Comparison of ENCODE assay signal across 25 mouse cellular contexts in genomic region chr10:95409149-95409548, GRCm38 (mm10). TPM values are rescaled to one million over a fixed set of nuclear protein-coding genes. Genes with fewer than 3 reads are reported as not detected.
DNase-seq lines count a peak whose midpoint lies in the region; ATAC-seq and TF ChIP-seq lines count a peak whose summit lies in the region.
"Had no signal": no experiment of that assay in that cellular context is flagged by ENCODE, and none has a peak within 500 bp of the region (broad histone marks: within the 10 kb centered on the region; RNA-seq: fewer than 3 reads in every experiment).

No protein-coding gene starts in this region.

- H3K27me3 ChIP-seq in embryonic facial prominence, embryonic 15.5 days: no peaks in the 10 kb centered on the region; the same call in 1 of the 2 replicates
- H3K27me3 ChIP-seq in embryonic facial prominence, embryonic 10.5 days (replicated peaks; ENCODE audit: low read depth, poor library complexity, severe bottlenecking): peaks cover 13% of the 10 kb centered on the region
- no peaks in the 10 kb centered on the region for H3K27me3 ChIP-seq in intestine, embryonic 16.5 days (replicated peaks; ENCODE audit: control insufficient read depth, insufficient read depth, low read length)
- H3K27me3 ChIP-seq in intestine, embryonic 15.5 days (replicated peaks): no peaks in the 10 kb centered on the region; the same call in 1 of the 2 replicates
- H3K27me3 ChIP-seq in C2C12 (ENCODE audit: control insufficient read depth, insufficient read depth, insufficient read length) (no peaks in the 10 kb centered on the region), myocyte (ENCODE audit: control insufficient read depth, insufficient read depth, insufficient read length) (no peaks in the 10 kb centered on the region)
- H3K27me3 ChIP-seq: embryonic facial prominence, embryonic 12.5 days had no signal

- peaks cover 4% of the 10 kb centered on the region; the same call in 1 of the 2 replicates for H3K4me1 ChIP-seq in embryonic facial prominence, embryonic 15.5 days
- H3K4me1 ChIP-seq in embryonic facial prominence, embryonic 10.5 days: peaks cover 10% of the 10 kb centered on the region
- H3K4me1 ChIP-seq in intestine, embryonic 16.5 days (ENCODE audit: control insufficient read depth, insufficient read depth, low read length): peaks cover 22% of the 10 kb centered on the region
- H3K4me1 ChIP-seq in intestine, embryonic 15.5 days (replicated peaks): 0 out of 2 replicates have a peak, but pooled peaks cover 7% of the 10 kb centered on the region
- H3K4me1 ChIP-seq: embryonic facial prominence, embryonic 12.5 days had no signal

- H3K27ac ChIP-seq in embryonic facial prominence, embryonic 15.5 days (replicated peaks): no peak overlapping the region
- H3K27ac ChIP-seq in embryonic facial prominence, embryonic 10.5 days (replicated peaks): no peak overlapping the region
- 0 out of 2 replicates have a peak overlapping the region, but pooled peaks have one; percentile 75 for H3K27ac ChIP-seq in intestine, embryonic 16.5 days (ENCODE audit: low read length)
- no peak overlapping the region for H3K27ac ChIP-seq in intestine, embryonic 15.5 days
- H3K27ac ChIP-seq: embryonic facial prominence, embryonic 12.5 days; forebrain, embryonic 10.5 days; forebrain, embryonic 12.5 days had no signal

- H3K4me3 ChIP-seq in embryonic facial prominence, embryonic 15.5 days (replicated peaks): no peak overlapping the region
- H3K4me3 ChIP-seq in embryonic facial prominence, embryonic 10.5 days: no peak overlapping the region
- H3K4me3 ChIP-seq in intestine, embryonic 16.5 days (ENCODE audit: low read length): no peak overlapping the region
- H3K4me3 ChIP-seq in intestine, embryonic 15.5 days (replicated peaks): no peak overlapping the region
- no peak overlapping the region for H3K4me3 ChIP-seq in C2C12 (ENCODE audit: insufficient read depth, poor library complexity, severe bottlenecking)
- H3K4me3 ChIP-seq in myocyte: peak overlapping the region; percentile 1
- H3K4me3 ChIP-seq: embryonic facial prominence, embryonic 12.5 days; erythroblast, embryonic 14.5 days; forebrain, embryonic 10.5 days; forebrain, embryonic 12.5 days had no signal

- H3ac ChIP-seq in C2C12 (ENCODE audit: control insufficient read depth, insufficient read length, low read depth) (peak overlapping the region; percentile 4), myocyte (ENCODE audit: control insufficient read depth, insufficient read length) (no peak overlapping the region)

- no peak overlapping the region for H3K9ac ChIP-seq in embryonic facial prominence, embryonic 15.5 days
- H3K9ac ChIP-seq in intestine, embryonic 16.5 days (ENCODE audit: low read depth, low read length): 0 out of 2 replicates have a peak overlapping the region, but pooled peaks have one; percentile 2
- H3K9ac ChIP-seq in intestine, embryonic 15.5 days: no peak overlapping the region
- H3K9ac ChIP-seq: embryonic facial prominence, embryonic 12.5 days; forebrain, embryonic 12.5 days had no signal

- 79% methylated on average over 7 of the region's 7 CpGs for WGBS in embryonic facial prominence, embryonic 15.5 days
- 80% methylated on average over 7 of the region's 7 CpGs for WGBS in embryonic facial prominence, embryonic 10.5 days
- 87% methylated on average over 7 of the region's 7 CpGs for WGBS in intestine, embryonic 16.5 days
- 81% methylated on average over 7 of the region's 7 CpGs for WGBS in intestine, embryonic 15.5 days

- no peaks in the 10 kb centered on the region for H3K9me3 ChIP-seq in embryonic facial prominence, embryonic 15.5 days (replicated peaks)
- H3K9me3 ChIP-seq in embryonic facial prominence, embryonic 10.5 days: no peaks in the 10 kb centered on the region
- no peaks in the 10 kb centered on the region for H3K9me3 ChIP-seq in intestine, embryonic 16.5 days (ENCODE audit: control insufficient read depth, low read length)
- no peaks in the 10 kb centered on the region for H3K9me3 ChIP-seq in intestine, embryonic 15.5 days
- H3K9me3 ChIP-seq: embryonic facial prominence, embryonic 12.5 days; forebrain, embryonic 10.5 days; forebrain, embryonic 12.5 days had no signal

- 0 out of 2 replicates have a peak, but pooled peaks have one; percentile 48 for ATAC-seq in embryonic facial prominence, embryonic 15.5 days (ENCODE audit: insufficient number of reproducible peaks, low FRiP score, low TSS enrichment, low read depth)
- ATAC-seq in intestine, embryonic 16.5 days: no peak
- no peak for ATAC-seq in intestine, embryonic 15.5 days
- ATAC-seq: forebrain, embryonic 14.5 days; forebrain, embryonic 16.5 days had no signal

- H3K4me2 ChIP-seq in embryonic facial prominence, embryonic 15.5 days (replicated peaks): no peak overlapping the region
- H3K4me2 ChIP-seq in intestine, embryonic 16.5 days (ENCODE audit: low read depth, low read length): no peak overlapping the region
- H3K4me2 ChIP-seq in intestine, embryonic 15.5 days (replicated peaks): no peak overlapping the region
- peak overlapping the region; percentile 68 for H3K4me2 ChIP-seq in myocyte (ENCODE audit: low read depth)
- H3K4me2 ChIP-seq: embryonic facial prominence, embryonic 12.5 days; forebrain, embryonic 12.5 days had no signal

- no peaks in the 10 kb centered on the region for H3K79me2 ChIP-seq in C2C12 (ENCODE audit: control insufficient read depth, insufficient read depth)
- peaks cover 15% of the 10 kb centered on the region for H3K79me2 ChIP-seq in myocyte (ENCODE audit: control insufficient read depth, insufficient read depth)

- H3K36me3 ChIP-seq in embryonic facial prominence, embryonic 15.5 days: no peaks in the 10 kb centered on the region
- no peaks in the 10 kb centered on the region for H3K36me3 ChIP-seq in embryonic facial prominence, embryonic 10.5 days (replicated peaks)
- no peaks in the 10 kb centered on the region for H3K36me3 ChIP-seq in intestine, embryonic 16.5 days (ENCODE audit: control insufficient read depth, insufficient read depth, low read length)
- H3K36me3 ChIP-seq in intestine, embryonic 15.5 days: no peaks in the 10 kb centered on the region
- H3K36me3 ChIP-seq in C2C12 (ENCODE audit: control insufficient read depth, insufficient read depth) (no peaks in the 10 kb centered on the region), myocyte (ENCODE audit: control insufficient read depth, insufficient read depth) (peaks cover 26% of the 10 kb centered on the region)
- H3K36me3 ChIP-seq: embryonic facial prominence, embryonic 12.5 days had no signal

- TF ChIP-seq POLR2A in myocyte (IDR thresholded peaks at IDR 0.05; ENCODE audit: insufficient read length, low read depth): no peak

- peaks cover 1% of the 10 kb centered on the region for H3K79me3 ChIP-seq in C2C12 (ENCODE audit: low read depth)

- intact Hi-C loops in left cerebral cortex, postnatal 25 days (cut with DNase I): no loop called here

- no peak for TF ChIP-seq CTCF in C2C12 (IDR thresholded peaks at IDR 0.05; ENCODE audit: control insufficient read depth, insufficient read depth, insufficient read length)

- DNase-seq in embryonic facial prominence, embryonic 10.5 days (ENCODE audit: low spot score): no peak
- DNase-seq in left cerebral cortex, postnatal 25 days (ENCODE audit: low spot score in 2 of 2): no peak
- DNase-seq: adrenal gland, adult 2 months; adrenal gland, postnatal 10 days; adrenal gland, postnatal 25 days; B cell, adult 2 months; cerebellum, adult 11 months; cerebellum, adult 18-20 months; cerebellum, adult 8-10 months; cerebellum, adult 9-11 months; cerebellum, postnatal 14 days; cerebellum, postnatal 36 days; embryo, embryonic 11 days had no signal

TF ChIP-seq in C2C12, 6 proteins besides CTCF, POLR2A, EP300 and RAD21:
- TF ChIP-seq MAX (IDR thresholded peaks at IDR 0.05) (no peak), MYOG (IDR thresholded peaks at IDR 0.05; ENCODE audit: control insufficient read depth, extremely low read depth, insufficient read length) (no peak), MYOD1 (IDR thresholded peaks at IDR 0.05; ENCODE audit: control insufficient read depth, insufficient read length, low read depth) (peak; percentile 68)
TF ChIP-seq in C2C12: peak in this region for 1.

TF ChIP-seq in myocyte, 11 proteins besides CTCF, POLR2A, EP300 and RAD21:
- TF ChIP-seq REST (IDR thresholded peaks at IDR 0.05; ENCODE audit: insufficient read depth, insufficient read length) (no peak), CEBPB (IDR thresholded peaks at IDR 0.05; ENCODE audit: insufficient read depth, poor library complexity, severe bottlenecking) (no peak), SRF (IDR thresholded peaks at IDR 0.05; ENCODE audit: control insufficient read depth, insufficient read length, low read depth) (no peak), TCF3 (IDR thresholded peaks at IDR 0.05; ENCODE audit: insufficient read length, low read depth) (peak; percentile 59), TCF12 (IDR thresholded peaks at IDR 0.05; ENCODE audit: insufficient read depth, poor library complexity, severe bottlenecking) (peak; percentile 55), MAX (IDR thresholded peaks at IDR 0.05; ENCODE audit: low read depth) (no peak), MYOG (IDR thresholded peaks at IDR 0.05; ENCODE audit: control insufficient read depth in 1 of 3, insufficient read depth in 1 of 3, insufficient read length in 2 of 3, low read depth in 2 of 3) (peak in 2 of 3 experiments; percentile 89 to 97), MYOD1 (IDR thresholded peaks at IDR 0.05; ENCODE audit: control insufficient read depth in 1 of 3, insufficient read length in 2 of 3, low read depth in 2 of 3) (peak; percentile 35 to 96 (median 94)), POLR2AphosphoS2 (IDR thresholded peaks at IDR 0.05; ENCODE audit: insufficient read length, low read depth) (no peak), E2F4 (IDR thresholded peaks at IDR 0.05; ENCODE audit: insufficient read depth) (no peak), USF1 (IDR thresholded peaks at IDR 0.05; ENCODE audit: low read depth) (no peak)
TF ChIP-seq in myocyte: peak in this region for 4.

RNA-seq across cellular contexts. Expression of gene Socs2, which starts 7.8 kb away (rescaled TPM):
- 64.9 and 74.6 TPM in 2 replicates for polyA plus RNA-seq in embryonic facial prominence, embryonic 15.5 days (2015; fragmentation: Nextera tagmentation; extraction: Ambion mirVana)
- polyA plus RNA-seq in embryonic facial prominence, embryonic 10.5 days (2016; fragmentation: Nextera tagmentation; extraction: Ambion mirVana): 36.1 and 46.7 TPM in 2 replicates
- 77.5 and 81.3 TPM in 2 replicates for polyA plus RNA-seq in intestine, embryonic 16.5 days (2015; fragmentation: Nextera tagmentation; extraction: Ambion mirVana)
- polyA plus RNA-seq in intestine, embryonic 15.5 days (2015; fragmentation: Nextera tagmentation; extraction: Ambion mirVana): 76.9 and 78.3 TPM in 2 replicates
- polyA plus RNA-seq in C2C12 (2012; fragmentation: generic; extraction: Trizol): 21.6 TPM
- 27.5 TPM for polyA plus RNA-seq in myocyte (2012; fragmentation: generic; extraction: Trizol)
- 10 to 100 TPM; 24.3 to 29.9 TPM for total RNA-seq in left cerebral cortex, postnatal 25 days (2021)
- total RNA-seq: common myeloid progenitor, adult 5-6 weeks had no signal
